Mouse (Mus musculus): ENCODE results near the gene Ten1. TPM values are rescaled to one million over a fixed set of nuclear protein-coding genes. Genes with fewer than 3 reads are reported as not detected.

The Ten1 gene
- polyA plus RNA-seq, 1 experiment from 2014 or later, result 81.6 TPM

GRCm38 (mm10) chr11:116218737-116219400 is 20.2 kb downstream of the Ten1 start:
- Histone ChIP-seq H3K36me3 (ENCODE audit: poor library complexity, severe bottlenecking) (no peaks in the 10 kb centered on the region), H3K9me3 (replicated peaks) (0 out of 2 replicates have a peak, but pooled peaks cover 3% of the 10 kb centered on the region), H3K4me1 (peaks cover 30% of the 10 kb centered on the region), H3K9ac (peak overlapping the region; percentile 14; the same call in 1 of the 2 replicates), H3K27me3 (peaks cover 35% of the 10 kb centered on the region), H3K4me3 (no peak overlapping the region), H3K4me2 (no peak overlapping the region), H3K27ac (peak overlapping the region; percentile 75)
- peak; percentile 86 for ATAC-seq
- 52% methylated on average over 7 of the region's 7 CpGs for WGBS

- peaks cover 30% of the 10 kb centered on the region for H3K4me1 ChIP-seq
- no peak overlapping the region for H3K4me2 ChIP-seq
- 0 out of 2 replicates have a peak, but pooled peaks cover 3% of the 10 kb centered on the region for H3K9me3 ChIP-seq (replicated peaks)
- H3K27me3 ChIP-seq, result peaks cover 43% of the 10 kb centered on the region
- 26% methylated on average over 4 of the region's 4 CpGs for WGBS
- no peak overlapping the region for H3K4me3 ChIP-seq
- no peaks in the 10 kb centered on the region for H3K36me3 ChIP-seq (ENCODE audit: poor library complexity, severe bottlenecking)
- 0 out of 2 replicates have a peak overlapping the region, but pooled peaks have one; percentile 75 for H3K27ac ChIP-seq
- no peak for ATAC-seq
- no peak overlapping the region for H3K9ac ChIP-seq
These were observed 21.2 kb downstream of the Ten1 start for GRCm38 (mm10) chr11:116219885-116220284.

- peaks cover 30% of the 10 kb centered on the region for H3K4me1 ChIP-seq
- H3K9ac ChIP-seq, result peak overlapping the region; percentile 22; the same call in 1 of the 2 replicates
- H3K9me3 ChIP-seq (replicated peaks), result 0 out of 2 replicates have a peak, but pooled peaks cover 3% of the 10 kb centered on the region
- no peak for ATAC-seq
- peak overlapping the region; percentile 56 for H3K4me2 ChIP-seq
- H3K27ac ChIP-seq, result no peak overlapping the region
- H3K27me3 ChIP-seq, result peaks cover 51% of the 10 kb centered on the region
- peak overlapping the region; percentile 26 for H3K4me3 ChIP-seq
- H3K36me3 ChIP-seq (ENCODE audit: poor library complexity, severe bottlenecking), result no peaks in the 10 kb centered on the region
- 10% methylated on average over 53 of the region's 53 CpGs for WGBS
These were observed 23.5 kb downstream of the Ten1 start for GRCm38 (mm10) chr11:116221931-116222739.

- WGBS, result 14% methylated on average over 23 of the region's 23 CpGs
These were observed 24.0 kb downstream of the Ten1 start for GRCm38 (mm10) chr11:116222740-116223059.

GRCm38 (mm10) chr11:116226414-116226813 is 27.8 kb downstream of the Ten1 start:
- Histone ChIP-seq H3K27me3 (peaks cover 41% of the 10 kb centered on the region), H3K9ac (no peak overlapping the region), H3K36me3 (ENCODE audit: poor library complexity, severe bottlenecking) (no peaks in the 10 kb centered on the region), H3K27ac (no peak overlapping the region), H3K4me3 (no peak overlapping the region), H3K4me1 (peaks cover 12% of the 10 kb centered on the region; the same call in 1 of the 2 replicates), H3K9me3 (replicated peaks) (0 out of 2 replicates have a peak, but pooled peaks cover 3% of the 10 kb centered on the region), H3K4me2 (no peak overlapping the region)
- 2% methylated on average over 2 of the region's 2 CpGs for WGBS
- ATAC-seq, result no peak

More at GRCm38 (mm10) chr11:116222740-116223059, 24.0 kb downstream of the Ten1 start:
- Histone ChIP-seq H3K4me2 (peak overlapping the region; percentile 56), H3K27ac (no peak overlapping the region), H3K4me1 (peaks cover 30% of the 10 kb centered on the region), H3K4me3 (peak overlapping the region; percentile 26), H3K9me3 (replicated peaks) (0 out of 2 replicates have a peak, but pooled peaks cover 3% of the 10 kb centered on the region), H3K27me3 (peaks cover 51% of the 10 kb centered on the region), H3K9ac (peak overlapping the region; percentile 22; the same call in 1 of the 2 replicates), H3K36me3 (ENCODE audit: poor library complexity, severe bottlenecking) (no peaks in the 10 kb centered on the region)
- no peak for ATAC-seq

- no peak overlapping the region for H3K27ac ChIP-seq
- H3K36me3 ChIP-seq (ENCODE audit: poor library complexity, severe bottlenecking), result no peaks in the 10 kb centered on the region
- H3K9ac ChIP-seq, result no peak overlapping the region
- H3K27me3 ChIP-seq, result peaks cover 30% of the 10 kb centered on the region
- 80% methylated on average over 4 of the region's 4 CpGs for WGBS
- 0 out of 2 replicates have a peak, but pooled peaks cover 3% of the 10 kb centered on the region for H3K4me1 ChIP-seq
- no peak overlapping the region for H3K4me3 ChIP-seq
- ATAC-seq, result no peak
- no peak overlapping the region for H3K4me2 ChIP-seq
- no peaks in the 10 kb centered on the region for H3K9me3 ChIP-seq (replicated peaks)
These were observed 30.0 kb downstream of the Ten1 start for GRCm38 (mm10) chr11:116228699-116229098.

GRCm38 (mm10) chr11:116232427-116232826 is 33.8 kb downstream of the Ten1 start:
- no peak for ATAC-seq
- WGBS, result 19% methylated on average over 16 of the region's 17 CpGs
- H3K4me2 ChIP-seq, result peak overlapping the region; percentile 7; the same call in 1 of the 2 replicates
- no peaks in the 10 kb centered on the region for H3K9me3 ChIP-seq (replicated peaks)
- 0 out of 2 replicates have a peak, but pooled peaks cover 3% of the 10 kb centered on the region for H3K4me1 ChIP-seq
- peaks cover 26% of the 10 kb centered on the region for H3K27me3 ChIP-seq
- H3K36me3 ChIP-seq (ENCODE audit: poor library complexity, severe bottlenecking), result no peaks in the 10 kb centered on the region
- H3K4me3 ChIP-seq, result no peak overlapping the region
- 0 out of 2 replicates have a peak overlapping the region, but pooled peaks have one; percentile 4 for H3K9ac ChIP-seq
- no peak overlapping the region for H3K27ac ChIP-seq

GRCm38 (mm10) chr11:116234901-116235300 is 36.2 kb downstream of the Ten1 start:
- Histone ChIP-seq H3K9ac (no peak overlapping the region), H3K9me3 (replicated peaks) (no peaks in the 10 kb centered on the region), H3K27ac (no peak overlapping the region), H3K4me3 (no peak overlapping the region), H3K36me3 (ENCODE audit: poor library complexity, severe bottlenecking) (no peaks in the 10 kb centered on the region), H3K4me1 (0 out of 2 replicates have a peak, but pooled peaks cover 7% of the 10 kb centered on the region), H3K27me3 (peaks cover 47% of the 10 kb centered on the region), H3K4me2 (no peak overlapping the region)
- WGBS, result 85% methylated on average over 8 of the region's 8 CpGs
- ATAC-seq, result no peak

- Histone ChIP-seq H3K4me1 (0 out of 2 replicates have a peak, but pooled peaks cover 3% of the 10 kb centered on the region), H3K27me3 (peaks cover 43% of the 10 kb centered on the region), H3K27ac (no peak within 1 kb of the TSS), H3K9ac (no peak within 1 kb of the TSS), H3K9me3 (replicated peaks) (no peaks in the 10 kb centered on the region), H3K4me3 (peak within 1 kb of the TSS; percentile 4; the same call in 1 of the 2 replicates), H3K36me3 (ENCODE audit: poor library complexity, severe bottlenecking) (peaks cover 5% of the 10 kb centered on the region), H3K4me2 (peak within 1 kb of the TSS; percentile 7; the same call in 1 of the 2 replicates)
- ATAC-seq, result no peak
- 11% methylated on average over 31 of the region's 31 CpGs for WGBS
These were observed 39.2 kb downstream of the Ten1 start, which contains the start of gene Evpl for GRCm38 (mm10) chr11:116237742-116238395. Evpl (minus strand) TSS chr11:116238077.

- H3K9me3 ChIP-seq (replicated peaks), result no peaks in the 10 kb centered on the region
- no peak overlapping the region for H3K9ac ChIP-seq
- H3K27me3 ChIP-seq, result peaks cover 28% of the 10 kb centered on the region
- ATAC-seq, result no peak
- H3K4me3 ChIP-seq, result no peak overlapping the region
- H3K27ac ChIP-seq, result no peak overlapping the region
- 0 out of 2 replicates have a peak, but pooled peaks cover 3% of the 10 kb centered on the region for H3K4me1 ChIP-seq
- peaks cover 24% of the 10 kb centered on the region for H3K36me3 ChIP-seq (ENCODE audit: poor library complexity, severe bottlenecking)
- H3K4me2 ChIP-seq, result no peak overlapping the region
- WGBS, result 6% methylated on average over 7 of the region's 7 CpGs
These were observed 41.1 kb downstream of the Ten1 start for GRCm38 (mm10) chr11:116239797-116240196.

- Histone ChIP-seq H3K27me3 (peaks cover 27% of the 10 kb centered on the region), H3K4me3 (no peak overlapping the region), H3K36me3 (ENCODE audit: poor library complexity, severe bottlenecking) (peaks cover 44% of the 10 kb centered on the region), H3K9ac (no peak overlapping the region), H3K4me1 (0 out of 2 replicates have a peak, but pooled peaks cover 3% of the 10 kb centered on the region), H3K4me2 (no peak overlapping the region), H3K9me3 (replicated peaks) (no peaks in the 10 kb centered on the region), H3K27ac (no peak overlapping the region)
- no peak for ATAC-seq
- WGBS, result 67% methylated on average over 12 of the region's 12 CpGs
These were observed 43.1 kb downstream of the Ten1 start for GRCm38 (mm10) chr11:116241744-116242235.
